Mouse (Mus musculus) adrenal gland, postnatal 36 days (tissue): ENCODE measurements around the gene Cfap300. TPM values are rescaled to one million over a fixed set of nuclear protein-coding genes. Genes with fewer than 3 reads are reported as not detected.
A peak's percentile ranks its signal among the peaks of the same experiment; 100 is the strongest.

ENCODE experiments used
- DNase-seq, 2 experiments: peaks; one replicate each; pipeline ENCODE4 v3.0.0; 2021; ENCODE audit warnings: mixed read lengths in 1 of 2
- long read RNA-seq, 2 experiments: library from polyadenylated mRNA; stranded (forward); transcript quantifications; one replicate each; pipeline ENCODE4 v2.0.0; 2021; ENCODE audit warnings: borderline sequencing depth in 2 of 2
- total RNA-seq, 2 experiments: library from RNA; stranded (reverse); gene quantifications; 2 replicates each; pipeline ENCODE4 v1.2.3; 2021

The Cfap300 gene
- 1 to 10 TPM; 3.7 to 7.4 TPM for total RNA-seq
- long read RNA-seq, experiment 1, partial matches to known transcripts: 0 of 5 reads
- long read RNA-seq, experiment 1, other reads (novel, unspliced or antisense): 2 of 5 reads
- long read RNA-seq, experiment 2: 0 reads

GRCm38 (mm10) chr9:8042338-8043043 is at the start of gene Cfap300:
TSS of gene Cfap300 (minus strand) at chr9:8042823.
- peak; percentile 98 to 99 for DNase-seq

GRCm38 (mm10) chr9:8078882-8079281 is 36.3 kb upstream of the Cfap300 start:
- no peak for DNase-seq

- peak; percentile 6 to 28 for DNase-seq
Observed at GRCm38 (mm10) chr9:8074345-8074744, 31.7 kb upstream of the Cfap300 start.

- no peak for DNase-seq
Observed at GRCm38 (mm10) chr9:8073203-8073755, 30.7 kb upstream of the Cfap300 start.

GRCm38 (mm10) chr9:8059636-8060035 is 17.0 kb upstream of the Cfap300 start:
- no peak for DNase-seq

GRCm38 (mm10) chr9:8054831-8055230 is 12.2 kb upstream of the Cfap300 start:
- no peak for DNase-seq

GRCm38 (mm10) chr9:8043044-8043387 is 393 bp upstream of the Cfap300 start:
- no peak for DNase-seq

GRCm38 (mm10) chr9:8035546-8035945 is 7.1 kb downstream of the Cfap300 start:
- DNase-seq: no peak

GRCm38 (mm10) chr9:8035091-8035490 is 7.5 kb downstream of the Cfap300 start:
- DNase-seq: no peak

- DNase-seq: no peak
Observed at GRCm38 (mm10) chr9:8034143-8034542, 8.5 kb downstream of the Cfap300 start.

GRCm38 (mm10) chr9:8032847-8033246 is 9.8 kb downstream of the Cfap300 start:
- no peak for DNase-seq

GRCm38 (mm10) chr9:8018609-8019008 is 24.0 kb downstream of the Cfap300 start:
- no peak for DNase-seq

GRCm38 (mm10) chr9:8017253-8017913 is 25.2 kb downstream of the Cfap300 start:
- DNase-seq: no peak

- DNase-seq: peak; percentile 91 to 94
Observed at GRCm38 (mm10) chr9:8004370-8004991, 38.1 kb downstream of the Cfap300 start, which contains the start of gene Yap1. TSS of gene Yap1 (minus strand) at chr9:8004596.

- peak; percentile 78 to 82 for DNase-seq
Observed at GRCm38 (mm10) chr9:8003301-8004271, 39.0 kb downstream of the Cfap300 start.

GRCm38 (mm10) chr9:8002806-8003205 is 39.8 kb downstream of the Cfap300 start:
- DNase-seq: no peak

- no peak for DNase-seq
Observed at GRCm38 (mm10) chr9:8001352-8001751, 41.3 kb downstream of the Cfap300 start.

GRCm38 (mm10) chr9:7994275-7994674 is 48.3 kb downstream of the Cfap300 start:
- DNase-seq: no peak

- peak; percentile 22 to 55 for DNase-seq
Observed at GRCm38 (mm10) chr9:7992651-7993050, 50.0 kb downstream of the Cfap300 start.

GRCm38 (mm10) chr9:7990897-7991296 is 51.7 kb downstream of the Cfap300 start:
- peak; percentile 29 to 50 for DNase-seq

- no peak for DNase-seq
Observed at GRCm38 (mm10) chr9:7987119-7987518, 55.5 kb downstream of the Cfap300 start.
